Mouse (Mus musculus): ENCODE results near the gene Rgs8. TPM values are rescaled to one million over a fixed set of nuclear protein-coding genes. Genes with fewer than 3 reads are reported as not detected.

The Rgs8 gene
- polyA plus RNA-seq, 1 experiment from 2014 or later, result 0.09 TPM

- Histone ChIP-seq H3K27ac (peak overlapping the region; percentile 93), H3K9ac (peak overlapping the region; percentile 73), H3K4me3 (replicated peaks) (peak overlapping the region; percentile 56), H3K27me3 (no peaks in the 10 kb centered on the region), H3K4me2 (peak overlapping the region; percentile 71), H3K36me3 (peaks cover 1% of the 10 kb centered on the region), H3K9me3 (replicated peaks) (no peaks in the 10 kb centered on the region), H3K4me1 (replicated peaks) (peaks cover 61% of the 10 kb centered on the region)
- ATAC-seq (ENCODE audit: low read depth) (peak; percentile 21; the same call in 1 of the 2 replicates), DNase-seq (peak; percentile 68)
- 0% methylated on average over 1 of the region's 1 CpGs for whole genome bisulfite sequencing (ENCODE audit: insufficient replicate concordance)
Observed at GRCm38 (mm10) chr1:153748549-153748948, 95.7 kb downstream of the Rgs8 start.

DNA sequence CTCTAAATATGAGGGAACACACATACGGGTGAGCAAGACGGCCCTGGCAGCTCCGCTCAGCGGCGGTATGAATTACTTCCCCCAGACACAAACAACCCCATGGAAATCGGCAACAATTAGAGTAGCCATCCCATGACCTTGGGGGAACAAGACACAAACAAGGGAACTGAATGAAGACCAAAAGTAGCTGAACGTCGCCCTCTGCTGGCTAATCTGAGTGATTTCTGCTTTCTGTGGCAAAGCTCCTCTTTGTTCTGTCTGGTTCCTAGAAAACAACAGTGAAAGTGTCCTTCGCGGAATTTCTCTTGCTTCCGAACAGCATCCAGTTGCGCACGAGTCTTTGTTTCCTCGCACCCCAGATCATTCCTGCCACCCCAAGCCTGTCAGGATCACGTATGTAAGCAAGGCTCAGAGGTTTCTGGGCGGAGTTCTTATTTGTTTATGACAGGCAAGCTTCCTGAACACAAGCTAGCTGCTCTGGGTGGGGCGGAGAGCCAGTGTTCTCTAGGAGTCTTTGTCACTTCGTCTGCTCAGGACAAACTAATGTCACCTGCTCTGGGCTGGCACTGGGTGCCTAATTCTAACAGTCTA lies 96.5 kb downstream of the Rgs8 start, which contains the start of gene Rnasel:
Rnasel (plus strand) TSS at position 216 of the 591 bp plus-strand sequence.
- H3K9ac ChIP-seq, result peak within 1 kb of the TSS; percentile 73
- H3K4me2 ChIP-seq, result peak within 1 kb of the TSS; percentile 71
- ATAC-seq (ENCODE audit: low read depth) (peak; percentile 76), DNase-seq (peak; percentile 69)
- H3K27ac ChIP-seq, result peak within 1 kb of the TSS; percentile 93
- H3K27me3 ChIP-seq, result no peaks in the 10 kb centered on the region
- peaks cover 68% of the 10 kb centered on the region for H3K4me1 ChIP-seq (replicated peaks)
- WGBS (ENCODE audit: insufficient replicate concordance), result 1% methylated on average over 18 of the region's 18 CpGs
- peak within 1 kb of the TSS; percentile 56 for H3K4me3 ChIP-seq (replicated peaks)
- no peaks in the 10 kb centered on the region for H3K9me3 ChIP-seq (replicated peaks)
- H3K36me3 ChIP-seq, result peaks cover 9% of the 10 kb centered on the region

Other genes with a start within 250 kb of the Rgs8 start
- gene Shcbp1l, start 227.9 kb upstream of the Rgs8 start, polyA plus RNA-seq (2015; fragmentation: Nextera tagmentation; extraction: Ambion mirVana), result 0.21 and 0.23 TPM in 2 replicates
- gene Dhx9, start 165.4 kb upstream of the Rgs8 start, polyA plus RNA-seq (2015; fragmentation: Nextera tagmentation; extraction: Ambion mirVana), result 15.3 and 18.6 TPM in 2 replicates
- 8.0 and 10.1 TPM in 2 replicates for gene Npl, start 103.0 kb upstream of the Rgs8 start, polyA plus RNA-seq (2015; fragmentation: Nextera tagmentation; extraction: Ambion mirVana)
- 0.39 and 0.56 TPM in 2 replicates for gene Rgs16, start 87.3 kb downstream of the Rgs8 start, polyA plus RNA-seq (2015; fragmentation: Nextera tagmentation; extraction: Ambion mirVana)
- gene Rnasel, start 96.4 kb downstream of the Rgs8 start, polyA plus RNA-seq (2015; fragmentation: Nextera tagmentation; extraction: Ambion mirVana), result 13.8 and 15.9 TPM in 2 replicates
- gene Rgsl1, start 191.1 kb downstream of the Rgs8 start, polyA plus RNA-seq (2015; fragmentation: Nextera tagmentation; extraction: Ambion mirVana), result not detected in 2 replicates
- 0.10 and 0.17 TPM in 2 replicates for gene Teddm1b, start 221.3 kb downstream of the Rgs8 start, polyA plus RNA-seq (2015; fragmentation: Nextera tagmentation; extraction: Ambion mirVana)
- not detected in 2 replicates for gene Teddm1a, start 238.7 kb downstream of the Rgs8 start, polyA plus RNA-seq (2015; fragmentation: Nextera tagmentation; extraction: Ambion mirVana)
- gene Glul, start 246.9 kb downstream of the Rgs8 start, polyA plus RNA-seq (2015; fragmentation: Nextera tagmentation; extraction: Ambion mirVana), result 114 TPM in 2 replicates
- 0.39 and 0.41 TPM in 2 replicates for gene Teddm2, start 247.2 kb downstream of the Rgs8 start, polyA plus RNA-seq (2015; fragmentation: Nextera tagmentation; extraction: Ambion mirVana)

Data from liver, embryonic 13.5 days (tissue).